8 mouse cellular contexts compared by ENCODE assay signal in the genomic region with DNA sequence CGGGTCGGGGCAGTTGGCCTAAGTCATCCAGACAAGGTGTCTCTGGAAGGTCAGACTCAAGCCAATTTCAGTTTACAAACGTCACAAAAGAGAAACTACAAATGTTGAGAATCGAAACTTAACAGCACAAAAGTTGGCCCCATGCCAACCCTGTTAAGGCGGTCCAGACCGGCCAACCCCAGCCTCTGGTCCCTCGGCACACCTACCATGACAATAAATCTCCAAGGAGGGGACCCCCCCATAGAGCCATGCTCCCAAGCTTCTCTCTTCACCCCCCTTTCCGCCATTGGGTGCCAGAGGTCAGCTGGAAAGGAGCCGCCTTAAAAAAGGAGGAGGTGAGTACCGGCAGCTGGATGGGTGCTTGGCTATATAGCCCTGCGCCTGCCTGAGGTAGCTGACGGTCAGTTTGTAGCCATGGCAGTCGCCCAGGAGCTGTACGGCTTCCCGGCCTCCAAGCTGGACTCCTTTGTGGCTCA. TPM values are rescaled to one million over a fixed set of nuclear protein-coding genes. Genes with fewer than 3 reads are reported as not detected.
DNase-seq lines count a peak whose midpoint lies in the region; ATAC-seq and TF ChIP-seq lines count a peak whose summit lies in the region.

A gene (plus strand): TSS at position 243 of the 476 bp plus-strand sequence.

- H3K36me3 ChIP-seq in lung, postnatal 0 days (ENCODE audit: insufficient read depth, low read length): no peaks in the 10 kb centered on the region
- H3K36me3 ChIP-seq in spleen, adult 2 months (ENCODE audit: control insufficient read depth, insufficient read depth, low read length): no peaks in the 10 kb centered on the region

- H3K4me3 ChIP-seq in lung, postnatal 0 days (ENCODE audit: low read depth, low read length): peak within 1 kb of the TSS; percentile 40
- H3K4me3 ChIP-seq in spleen, adult 2 months (ENCODE audit: extremely low read depth, insufficient read depth, insufficient read length): peak within 1 kb of the TSS; percentile 65

- ATAC-seq in granulocyte monocyte progenitor cell, adult 5-6 weeks (replicated peaks; ENCODE audit: poor library complexity, severe bottlenecking): peak; percentile 33
- peak; percentile 70 for ATAC-seq in lung, postnatal 0 days

- H3K9ac ChIP-seq in lung, postnatal 0 days (replicated peaks; ENCODE audit: low read depth): peak within 1 kb of the TSS; percentile 44

- WGBS in lung, postnatal 0 days: 12% methylated on average over 15 of the region's 15 CpGs
- WGBS in spleen, adult 2 months: 9% methylated on average over 15 of the region's 15 CpGs

- TF ChIP-seq CTCF in lung, postnatal 0 days (IDR thresholded peaks at IDR 0.05): no peak
- no peak for TF ChIP-seq CTCF in spleen, adult 2 months (IDR thresholded peaks at IDR 0.05; ENCODE audit: extremely low read depth, insufficient read depth, insufficient read length, insufficient replicate concordance)

- TF ChIP-seq EP300 in lung, postnatal 0 days (IDR thresholded peaks at IDR 0.05): no peak

- H3K27ac ChIP-seq in lung, postnatal 0 days (ENCODE audit: low read length): no peak within 1 kb of the TSS
- H3K27ac ChIP-seq in spleen, adult 2 months (ENCODE audit: insufficient read depth, low read length): peak within 1 kb of the TSS; percentile 84

- peak within 1 kb of the TSS; percentile 68 for H3K4me2 ChIP-seq in lung, postnatal 0 days (replicated peaks; ENCODE audit: low read depth, low read length)

- H3K4me1 ChIP-seq in lung, postnatal 0 days (ENCODE audit: insufficient read depth, low read depth, low read length): no peaks in the 10 kb centered on the region
- peaks cover 6% of the 10 kb centered on the region; the same call in 1 of the 2 replicates for H3K4me1 ChIP-seq in spleen, adult 2 months (ENCODE audit: control insufficient read depth, insufficient read depth, insufficient read length)

- peak; percentile 59 to 67 for DNase-seq in cerebellum, postnatal 10 days
- DNase-seq in cerebellum, adult 9-11 months: no peak
- DNase-seq in adrenal gland, postnatal 10 days: peak; percentile 65
- DNase-seq in kidney, adult 9 months: peak; percentile 70
- DNase-seq in lung, postnatal 0 days (ENCODE audit: low spot score): peak; percentile 73
- DNase-seq in spleen, adult 2 months (ENCODE audit: low read depth in 1 of 2, low spot score in 2 of 2): peak; percentile 53 to 61
- DNase-seq in frontal cortex, postnatal 36 days (ENCODE audit: low spot score in 2 of 2): no peak

- TF ChIP-seq POLR2A in spleen, adult 2 months (IDR thresholded peaks at IDR 0.05; ENCODE audit: low read depth, low read length): no peak

- H3K9me3 ChIP-seq in lung, postnatal 0 days (ENCODE audit: low read length): no peaks in the 10 kb centered on the region; the same call in 1 of the 2 replicates

- no peaks in the 10 kb centered on the region for H3K27me3 ChIP-seq in lung, postnatal 0 days (replicated peaks; ENCODE audit: insufficient read depth, low read length)
- no peaks in the 10 kb centered on the region for H3K27me3 ChIP-seq in spleen, adult 2 months (ENCODE audit: control insufficient read depth, insufficient read depth, low read length)

RNA-seq across cellular contexts. Expression of the gene that starts here (rescaled TPM):
- 1 to 10 TPM in 1 of 2 experiments, under 1 TPM in 1; 0.70 to 1.5 TPM for total RNA-seq in adrenal gland, postnatal 10 days (2021)
- total RNA-seq in granulocyte monocyte progenitor cell, adult 5-6 weeks (2014; fragmentation: Nextera tagmentation): 5.2 and 5.4 TPM in 2 replicates
- 0.73 and 1.8 TPM in 2 replicates for total RNA-seq in granulocyte monocyte progenitor cell, adult 5-6 weeks (2017)
- polyA plus RNA-seq in lung, postnatal 0 days (2015; fragmentation: Nextera tagmentation; extraction: Ambion mirVana): 0.92 and 1.8 TPM in 2 replicates
- polyA plus RNA-seq in spleen, adult 2 months (2012; rRNA removed): 10.1 and 12.6 TPM in 2 replicates

Comparison
In these comparisons a context has a peak if more than half of its experiments do, and no peak if none do; other contexts are left out.
1. DNase-seq: peak in cerebellum, postnatal 10 days (2 of 2), adrenal gland, postnatal 10 days (single experiment), kidney, adult 9 months (single experiment), lung, postnatal 0 days (single experiment) and spleen, adult 2 months (2 of 2); none in cerebellum, adult 9-11 months (single experiment) and frontal cortex, postnatal 36 days (0 of 2).